Mouse (Mus musculus) stomach, postnatal 0 days (tissue): Measurements from ENCODE around the gene Lgi2.

Experiments
- CTCF ChIP-seq: IDR thresholded peaks from 2 replicates; pipeline ENCODE4 v1.5.1; 2016; ENCODE audit warnings: antibody characterized with exemption, low read depth, mild to moderate bottlenecking, moderate library complexity
- EP300 ChIP-seq: optimal IDR thresholded peaks from 2 replicates; pipeline ENCODE3; 2016; ENCODE audit warnings: antibody characterized with exemption

- TF ChIP-seq CTCF (no peak), EP300 (no peak)
Measured at GRCm38 (mm10) chr5:52560240-52560639, 6.0 kb downstream of the Lgi2 start.
